Mouse (Mus musculus) kidney, adult 2 months (tissue): Measurements from ENCODE around the gene Nav2.

Experiments used
- CTCF ChIP-seq: fragments of 200-500 bp; conservative IDR thresholded peaks from 2 replicates; pipeline ENCODE4 v1.5.1; 2011; ENCODE audit warnings: low read depth, mild to moderate bottlenecking, control low read depth, low read length, moderate library complexity, mixed read lengths; ENCODE audit not compliant: insufficient read depth, insufficient read length
- POLR2A ChIP-seq: fragments of 200-500 bp; IDR thresholded peaks from one replicate; pipeline ENCODE4 v1.6.1; 2011; ENCODE audit warnings: low read depth, low read length, control low read depth

- no peak for TF ChIP-seq CTCF
- TF ChIP-seq POLR2A = no peak
Measured at GRCm38 (mm10) chr7:49248333-49249086, 340.0 kb downstream of the Nav2 start.
